Mouse (Mus musculus) urinary bladder, adult 2 months (tissue): ENCODE measurements at regions not wholly inside any gene's neighbourhood (a gene's known extent, or its start where the extent isn't known, plus 50 kb on each side); places are given as distances from the start of the nearest gene placed in this dataset.

ENCODE experiments used
- DNase-seq: peaks from one replicate; pipeline ENCODE4 v3.0.0; 2022; ENCODE audit warnings: low spot score

DNA sequence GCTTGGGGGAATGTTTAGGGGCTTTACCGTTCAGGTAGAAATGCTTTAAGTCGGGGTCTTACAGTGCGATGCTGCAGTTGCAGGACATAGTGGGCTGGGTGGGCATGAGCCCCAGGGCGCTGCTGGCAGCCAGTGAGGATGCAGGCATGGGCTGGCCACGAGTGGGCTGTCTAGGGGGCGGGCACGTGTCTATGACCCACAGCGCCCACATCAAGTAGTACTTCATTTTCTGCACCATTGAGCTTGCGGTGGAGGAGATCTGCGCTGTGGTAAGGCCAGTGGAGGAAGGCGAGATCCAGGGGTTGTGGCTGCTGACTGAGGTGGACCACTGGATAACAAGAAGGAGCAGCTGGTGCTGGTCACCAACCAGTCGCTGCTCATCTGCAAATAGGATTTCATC is 52.4 kb upstream of the Olfr291 start:
- no peak for DNase-seq

DNA sequence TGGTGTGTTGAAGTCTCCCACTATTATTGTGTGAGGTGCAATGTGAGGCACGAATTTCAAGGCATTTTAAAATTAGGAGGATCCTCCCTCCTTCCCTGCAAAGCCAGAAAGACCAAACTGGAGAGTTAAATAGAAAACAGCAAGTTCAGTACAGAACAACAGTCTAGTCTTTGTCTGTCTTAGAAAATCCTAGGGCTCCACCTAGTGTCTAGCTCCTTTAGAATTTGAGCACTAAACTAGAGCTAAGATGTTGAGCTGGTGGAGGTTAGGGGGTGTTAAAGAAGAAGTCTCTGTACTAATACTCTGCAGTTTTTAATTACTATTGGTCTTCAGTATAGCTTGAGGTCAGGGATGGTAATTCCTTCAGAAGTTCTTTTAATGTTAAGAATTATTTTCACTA is 58.7 kb upstream of the Olfr291 start:
- DNase-seq = no peak

DNA sequence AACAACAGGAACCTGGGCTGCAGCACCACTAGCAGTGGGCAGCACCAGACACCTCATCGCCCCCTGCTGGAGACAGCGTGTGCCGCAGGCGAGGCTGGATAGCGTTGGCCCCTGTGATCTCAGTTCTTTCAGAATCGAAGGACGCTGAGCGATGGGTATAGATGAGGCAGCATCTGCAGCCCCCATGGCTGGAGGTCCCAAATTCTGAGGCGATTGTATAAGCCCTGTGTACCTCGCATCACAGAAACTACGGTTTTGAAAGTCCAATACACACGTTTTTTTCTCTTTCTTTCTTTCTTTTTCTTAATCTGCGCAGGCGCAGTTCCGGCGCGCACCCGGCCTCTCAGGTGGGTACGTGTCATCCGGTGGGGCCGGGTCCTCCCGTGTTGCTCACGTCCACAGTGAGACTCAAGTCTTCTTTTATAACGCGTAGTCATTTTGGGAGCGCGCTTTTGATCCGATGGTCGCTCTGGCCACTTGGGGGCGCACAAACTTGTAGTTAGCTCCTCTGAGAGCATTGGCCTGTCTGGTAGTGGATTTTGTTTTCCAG is 74.0 kb upstream of the Olfr291 start:
- DNase-seq = peak; percentile 64

DNA sequence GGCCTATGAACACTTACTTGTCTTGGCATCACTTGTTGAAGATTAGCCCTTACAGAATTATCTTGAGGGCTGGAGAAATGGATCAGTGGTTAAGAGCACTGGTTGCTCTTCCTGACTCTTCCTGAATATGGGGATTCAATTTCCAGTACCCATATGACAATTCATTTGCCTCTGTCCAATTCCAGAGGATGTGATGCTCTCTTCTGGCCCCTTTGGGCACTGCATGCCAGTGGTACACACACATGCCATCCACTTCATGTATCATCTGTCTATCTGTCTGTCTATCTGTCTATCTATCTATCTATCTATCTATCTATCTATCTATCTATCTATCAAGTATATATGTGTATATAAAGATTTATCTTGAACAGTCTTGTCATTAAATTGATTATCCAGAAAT is 75.7 kb upstream of the Olfr291 start:
- DNase-seq = no peak

DNA sequence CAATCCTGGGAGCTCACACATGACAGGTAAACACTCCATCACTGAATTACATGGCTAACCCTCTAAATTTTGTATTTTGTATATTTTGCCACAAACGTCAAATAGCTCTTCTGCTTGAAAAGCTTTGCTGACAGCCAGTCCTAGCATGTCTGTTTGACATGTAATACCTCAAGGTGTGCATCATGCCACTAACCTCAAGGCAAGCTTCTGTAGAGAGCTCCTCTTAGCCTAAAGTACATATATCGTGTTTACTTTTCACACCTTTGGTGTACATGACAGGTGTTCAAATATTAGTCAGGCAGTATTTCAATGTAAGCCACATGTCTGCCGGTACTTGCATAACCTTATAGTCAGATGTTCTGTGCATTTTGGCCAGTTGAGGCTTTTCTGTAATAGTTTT is 66.5 kb upstream of the Zfand6 start:
- no peak for DNase-seq

DNA sequence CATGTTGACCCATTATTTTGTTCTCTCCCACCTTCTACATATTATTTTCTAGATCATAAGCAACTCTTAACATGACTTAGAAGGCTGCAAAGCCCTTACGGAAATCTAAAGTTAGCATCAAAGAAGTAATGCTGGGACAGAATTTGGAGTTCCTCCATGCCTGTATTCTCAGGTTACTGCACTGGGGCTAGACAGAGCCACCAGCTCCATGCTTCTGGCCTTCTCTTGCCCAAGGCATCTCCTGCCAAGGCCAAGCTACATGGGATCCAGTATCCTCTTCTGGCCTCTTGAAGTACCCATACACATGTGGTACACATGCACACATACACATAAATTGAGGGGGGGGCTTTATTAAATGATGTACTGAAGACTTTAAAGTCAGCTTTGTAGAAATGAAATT is 63.6 kb upstream of the Zfand6 start:
- DNase-seq = no peak

DNA sequence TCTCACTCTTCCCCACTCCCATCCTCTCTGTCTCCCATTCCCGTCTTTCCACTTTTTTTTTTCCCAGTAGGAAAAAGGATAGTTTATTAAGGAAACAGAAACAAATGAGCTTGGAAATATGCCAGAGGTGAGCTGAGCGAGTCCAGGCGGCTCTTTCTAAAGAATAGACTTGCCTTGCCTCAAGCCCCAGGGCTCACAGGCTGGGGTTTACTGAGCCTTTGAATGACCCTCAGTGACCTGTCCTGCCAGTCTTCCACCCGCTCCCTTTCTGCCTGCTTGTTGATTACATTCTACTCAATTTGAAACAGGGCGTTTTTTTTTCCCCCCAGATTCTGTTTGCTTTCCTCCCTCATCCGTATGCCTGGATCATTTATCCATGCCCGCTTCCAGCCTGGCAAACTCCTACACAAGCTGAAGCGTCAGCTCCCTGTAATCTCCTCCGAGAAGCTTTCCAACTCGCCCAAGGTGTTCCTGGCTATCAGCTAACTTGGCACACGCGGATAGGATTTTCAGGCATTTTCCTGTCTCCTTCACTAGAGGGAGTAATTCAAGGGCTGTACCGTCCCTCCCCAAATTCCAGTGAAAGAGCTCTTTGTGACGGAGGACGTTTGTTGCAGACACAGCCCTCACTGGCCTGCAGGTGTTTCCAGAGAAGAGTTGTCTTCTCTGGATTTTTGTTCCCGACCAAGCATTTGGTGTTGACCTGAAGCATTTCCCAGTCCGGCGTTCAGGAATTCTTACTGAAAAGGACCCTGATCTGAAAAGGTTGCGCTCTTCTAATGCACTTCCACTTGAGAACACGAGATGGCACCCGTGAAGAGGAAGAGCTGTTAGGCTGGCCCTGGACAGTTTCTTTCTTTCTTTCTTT is 59.9 kb upstream of the Zfand6 start:
- DNase-seq = peak; percentile 23

DNA sequence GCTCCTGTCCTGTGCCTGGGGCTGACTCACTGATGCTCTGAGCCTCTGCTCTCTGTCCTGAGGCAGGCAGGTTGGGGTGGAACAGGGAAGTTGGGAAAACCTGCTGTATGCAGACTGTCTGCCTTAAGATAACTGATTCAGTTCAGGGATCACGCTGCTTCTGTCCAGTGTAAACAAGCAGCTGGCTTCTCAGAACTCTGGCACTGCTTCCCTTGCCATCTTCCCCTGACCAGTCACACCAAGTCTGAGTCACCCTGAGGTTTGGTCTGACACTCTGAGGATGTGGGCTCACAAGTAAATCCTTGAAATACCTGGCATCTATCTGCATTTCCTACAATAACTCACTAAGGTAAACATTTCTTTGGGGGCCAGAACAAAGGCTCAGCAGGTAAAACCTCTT is 58.1 kb upstream of the Zfand6 start:
- no peak for DNase-seq

DNA sequence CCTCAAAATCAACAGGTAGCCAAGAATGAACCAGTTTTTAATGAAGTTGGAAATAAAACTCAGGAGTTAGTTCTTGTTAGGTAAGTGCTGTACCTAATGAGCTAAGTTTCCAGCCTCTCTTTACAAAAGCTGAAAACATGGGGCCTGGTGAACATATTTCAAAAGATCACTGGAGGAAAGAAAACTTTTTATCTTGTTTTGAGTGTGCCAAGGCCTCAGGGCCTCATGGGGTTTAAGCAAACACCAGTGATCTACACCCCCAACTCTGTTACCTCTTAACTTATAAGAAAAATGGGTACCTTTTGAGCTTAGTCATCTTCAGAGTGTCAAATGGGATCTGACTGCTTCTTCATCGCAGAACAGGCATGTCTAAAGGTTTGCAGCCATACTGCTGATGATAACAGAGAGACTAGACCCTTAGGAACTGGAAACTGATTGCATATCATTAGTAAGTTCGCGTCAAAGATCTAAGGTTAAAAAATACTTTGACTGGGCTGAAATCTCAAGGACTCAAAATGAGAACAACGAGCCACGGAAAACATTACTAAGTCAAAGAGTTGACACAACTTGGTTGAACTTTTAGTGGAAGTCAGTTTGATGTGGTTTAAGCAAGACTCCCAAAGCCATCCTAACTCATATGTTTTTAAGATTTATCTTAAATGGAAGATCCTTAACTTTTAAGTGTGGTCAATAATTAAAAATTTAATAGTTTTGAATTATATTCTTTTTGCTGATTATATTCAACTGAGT is 54.7 kb upstream of the Zfand6 start:
- no peak for DNase-seq

DNA sequence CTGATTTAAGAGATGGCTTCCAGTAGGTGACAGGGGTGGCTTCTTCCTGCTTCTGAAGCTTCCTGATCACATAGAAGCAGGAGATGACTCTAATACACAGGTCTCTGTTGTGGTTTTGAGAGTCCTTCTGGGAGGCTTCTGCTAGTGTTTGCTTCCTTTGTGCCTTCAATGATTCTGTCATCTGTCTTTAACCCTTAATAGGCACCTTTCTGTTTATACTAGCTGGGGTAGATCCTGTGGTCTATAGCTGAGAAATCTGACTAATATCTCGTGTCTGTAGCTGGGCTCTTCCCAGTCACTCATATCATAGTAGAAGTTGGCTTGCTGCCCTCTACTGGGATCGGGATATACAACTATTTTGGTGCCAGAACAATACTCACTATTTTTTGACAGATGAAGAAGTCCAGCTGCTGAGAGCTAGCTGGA is 50.2 kb upstream of the Zfand6 start:
- DNase-seq = no peak
